Mouse (Mus musculus) thymus, adult 2 months (tissue): ENCODE data around the gene H60b.

Experiments used
- CTCF ChIP-seq: fragments of 200-500 bp; IDR thresholded peaks from 2 replicates; pipeline ENCODE4 v1.5.1; 2012; ENCODE audit warnings: mild to moderate bottlenecking, control low read depth, low read length, moderate library complexity, borderline replicate concordance; ENCODE audit not compliant: control insufficient read depth, poor library complexity, insufficient read depth; ENCODE audit errors: extremely low read depth
- POLR2A ChIP-seq: fragments of 200-500 bp; IDR thresholded peaks from 2 replicates; pipeline ENCODE4 v1.6.1; 2012; ENCODE audit warnings: mild to moderate bottlenecking, low read length, control low read depth, moderate library complexity; ENCODE audit not compliant: control insufficient read depth, poor library complexity, insufficient read depth; ENCODE audit errors: extremely low read depth

DNA sequence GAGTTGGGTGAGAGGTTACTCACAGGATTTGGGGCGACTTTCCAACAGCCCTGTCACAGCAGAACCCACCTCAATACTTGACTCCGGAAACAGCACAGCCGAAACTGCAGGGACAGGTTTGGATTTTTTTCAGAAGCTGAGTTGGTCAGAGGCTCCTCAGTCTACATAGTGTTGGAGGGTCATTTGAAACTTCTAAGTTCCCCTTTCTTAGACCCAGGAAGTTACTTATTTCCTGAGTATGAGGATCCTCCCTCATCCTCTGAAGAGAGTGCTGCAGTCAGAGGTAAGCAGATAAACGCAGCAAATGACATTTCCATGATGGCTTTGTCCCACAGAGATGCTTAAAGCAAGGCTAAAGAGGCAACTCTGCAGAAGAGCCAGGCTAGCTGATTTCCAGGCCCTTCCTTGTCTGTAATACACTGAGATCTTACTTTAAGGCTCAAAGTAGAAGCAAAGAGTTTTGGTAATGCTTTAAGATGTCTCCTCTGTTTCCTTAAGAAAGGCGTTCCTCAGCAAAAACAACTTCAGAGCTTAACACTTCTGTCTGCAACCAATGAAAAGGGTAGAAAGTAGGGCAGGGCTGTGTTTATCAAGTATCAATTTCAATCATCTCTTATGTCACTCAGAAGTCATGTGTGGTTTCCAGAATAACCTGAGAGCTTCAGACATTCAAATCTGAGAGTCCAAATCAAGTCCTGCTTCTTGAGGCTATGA is 144.1 kb downstream of the H60b start:
- TF ChIP-seq POLR2A (no peak), CTCF (no peak)
